Mouse (Mus musculus) natural killer cell, adult 2 months (primary cell): Measurements from ENCODE around the gene Siva1.

Experiments used
- DNase-seq, 2 experiments: peaks; one replicate each; pipeline ENCODE4 v3.0.0; 2022; ENCODE audit warnings: low spot score in 2 of 2

Gene Siva1

DNA sequence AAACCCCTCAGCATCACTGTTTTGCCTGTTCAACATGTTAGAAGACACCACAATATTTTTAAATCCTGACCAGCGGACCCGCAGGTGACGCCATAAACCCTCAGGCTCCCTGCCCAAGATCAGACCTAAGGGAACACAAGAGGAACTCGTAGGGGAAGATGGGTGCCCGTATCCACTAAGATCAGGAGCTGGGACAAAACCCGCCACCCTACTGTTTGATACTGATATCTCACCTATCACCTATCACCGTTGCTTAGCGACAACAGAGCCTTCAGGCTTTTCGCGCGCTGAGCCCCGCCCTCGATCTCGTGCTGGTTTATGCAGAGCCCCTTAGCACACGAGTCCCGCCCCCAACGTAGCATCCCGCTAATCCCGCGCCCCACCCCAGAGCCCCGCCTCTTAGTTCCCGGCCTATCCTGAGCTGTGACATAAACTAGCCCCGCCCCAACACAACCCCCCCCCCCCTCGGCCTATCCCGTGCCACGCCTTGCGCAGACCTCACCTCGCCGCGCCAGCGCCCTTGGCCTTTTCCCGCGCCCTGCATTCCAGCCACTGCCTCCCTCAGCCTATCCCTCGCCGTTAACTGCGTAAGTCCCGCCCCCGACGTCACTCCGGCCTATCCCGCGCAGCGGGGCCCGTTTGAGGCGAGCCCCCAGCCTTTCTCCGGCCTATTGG lies at the start of gene Siva1:
Gene Siva1, plus strand, starts transcription at position 500 of the 675 bp plus-strand sequence.
- DNase-seq: peak; percentile 96 to 98

DNA sequence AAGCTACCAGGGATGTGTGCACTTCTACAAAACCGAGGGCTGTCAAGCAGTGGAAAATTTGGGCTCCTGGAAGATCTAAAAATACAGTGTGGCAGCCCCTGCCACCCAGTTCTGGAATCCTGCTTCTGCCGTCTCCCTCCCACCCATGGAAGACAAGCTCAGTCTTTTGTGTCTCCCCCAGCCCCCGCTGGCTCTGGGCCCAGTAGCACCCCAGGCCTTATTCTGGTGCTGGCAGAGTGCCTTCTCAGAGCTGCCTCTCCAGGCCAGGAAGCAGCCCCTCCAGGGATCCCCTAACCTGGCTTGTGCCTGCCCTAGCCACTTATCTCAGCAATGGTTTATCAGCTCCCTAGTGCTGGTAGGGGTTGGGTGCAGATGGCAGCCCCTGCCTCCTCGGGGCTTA lies 49.5 kb upstream of the Siva1 start:
- DNase-seq: no peak

DNA sequence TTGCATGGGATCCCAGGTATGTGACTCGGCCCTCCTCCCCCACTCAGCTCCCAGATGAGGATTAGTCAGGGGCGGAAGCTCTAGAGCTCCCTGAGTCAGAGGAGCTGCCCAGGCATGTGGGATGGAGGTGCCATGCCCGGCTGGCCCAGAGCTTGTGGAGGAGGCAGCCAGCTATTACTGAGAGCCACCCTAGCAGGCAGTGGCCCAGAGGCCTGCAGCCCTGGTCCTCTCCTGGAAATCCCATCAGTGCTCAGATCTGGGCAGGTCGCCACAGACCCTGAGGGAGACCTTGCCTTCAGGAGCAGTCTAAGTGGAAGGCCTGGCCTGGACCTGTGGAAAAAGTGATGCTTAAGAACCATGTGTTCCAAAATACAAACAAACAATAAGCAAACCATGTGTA lies 48.9 kb upstream of the Siva1 start:
- DNase-seq: no peak

DNA sequence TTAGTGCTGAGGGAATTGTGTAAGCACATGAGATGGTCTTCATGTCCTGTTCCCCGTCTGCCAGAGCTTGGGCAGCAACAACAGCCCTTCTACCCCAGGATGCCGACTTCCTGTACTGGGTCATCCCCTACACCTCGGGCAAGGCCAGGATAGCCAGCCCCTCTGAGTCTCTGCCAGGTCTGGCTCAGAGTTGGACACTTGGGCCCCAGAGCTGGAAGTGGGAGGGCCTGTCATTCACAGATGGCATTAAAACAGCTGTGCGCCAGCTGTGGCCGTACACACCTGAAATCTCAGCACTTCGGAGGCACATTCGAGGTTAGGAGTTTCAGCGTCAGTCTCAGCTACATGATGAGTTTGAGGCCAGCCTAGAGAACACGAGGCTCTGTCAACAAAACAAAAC lies 48.0 kb upstream of the Siva1 start:
- DNase-seq: no peak

DNA sequence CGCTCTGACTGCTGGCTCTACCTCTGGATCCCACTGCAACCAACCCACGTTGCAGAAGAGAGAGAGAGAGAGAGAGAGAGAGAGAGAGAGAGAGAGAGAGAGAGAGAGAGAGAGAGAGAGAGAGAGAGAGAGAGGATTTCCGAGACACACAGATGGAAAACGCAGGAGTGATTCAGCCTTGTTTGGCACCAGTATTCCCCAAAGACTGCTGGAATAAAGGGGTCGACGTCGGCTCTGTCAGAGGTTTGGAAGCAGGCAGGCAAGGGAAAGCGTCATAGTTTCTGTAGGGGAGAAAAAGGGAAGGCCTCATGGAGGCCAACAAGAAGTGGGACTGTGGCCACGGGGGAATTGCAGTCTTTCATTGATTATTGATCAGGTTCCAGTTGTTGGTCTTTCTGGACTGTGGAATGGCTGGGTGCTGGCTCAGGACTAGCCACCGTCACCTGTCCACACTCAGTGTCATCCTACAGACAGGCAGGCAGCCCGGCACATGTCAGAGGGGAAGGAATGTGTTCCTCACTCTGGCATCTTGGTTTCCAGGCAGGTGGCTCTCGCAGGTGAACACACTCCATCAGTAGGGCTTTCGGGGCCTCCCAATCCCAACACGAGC lies 47.5 kb upstream of the Siva1 start:
- DNase-seq: no peak

DNA sequence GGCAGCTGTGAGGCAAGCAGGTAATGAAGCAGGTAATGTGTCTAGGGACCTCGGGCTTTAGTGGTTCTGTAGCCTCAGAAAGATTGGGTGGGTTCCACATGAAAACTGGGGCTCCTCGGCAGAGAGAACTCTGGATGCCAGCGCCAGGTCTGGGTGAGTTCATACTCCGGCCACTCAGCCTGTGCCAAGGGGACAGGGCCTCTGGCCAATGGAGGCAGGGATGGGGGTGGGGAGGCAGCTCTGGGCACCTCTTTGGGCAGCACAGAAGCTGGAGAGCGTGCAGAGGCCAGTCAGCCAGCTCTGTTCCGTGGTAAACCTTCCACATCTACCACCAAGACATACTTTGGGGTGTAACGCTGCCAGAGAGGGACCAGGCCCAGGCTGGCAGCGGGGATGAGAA lies 46.9 kb upstream of the Siva1 start:
- DNase-seq: no peak

DNA sequence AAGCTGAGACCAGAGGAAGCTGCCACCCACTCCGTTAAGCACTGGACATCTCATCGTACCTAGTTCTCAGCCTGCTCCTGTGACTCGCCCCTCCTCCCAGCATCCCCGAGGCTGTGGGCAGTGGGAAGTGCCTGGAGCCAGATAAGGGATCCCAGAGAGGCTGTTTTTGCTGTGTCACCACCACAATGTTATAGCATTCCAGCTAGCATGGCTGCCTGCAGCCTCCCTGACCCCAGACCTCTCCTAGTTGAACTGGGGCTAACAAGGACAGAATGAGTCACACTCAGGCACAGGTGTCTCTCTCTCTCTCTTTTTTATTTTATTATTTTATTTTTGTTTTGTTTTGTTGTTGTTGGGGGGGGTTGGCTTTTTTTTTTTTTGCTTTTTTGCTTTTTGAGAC lies 45.3 kb upstream of the Siva1 start:
- no peak for DNase-seq

DNA sequence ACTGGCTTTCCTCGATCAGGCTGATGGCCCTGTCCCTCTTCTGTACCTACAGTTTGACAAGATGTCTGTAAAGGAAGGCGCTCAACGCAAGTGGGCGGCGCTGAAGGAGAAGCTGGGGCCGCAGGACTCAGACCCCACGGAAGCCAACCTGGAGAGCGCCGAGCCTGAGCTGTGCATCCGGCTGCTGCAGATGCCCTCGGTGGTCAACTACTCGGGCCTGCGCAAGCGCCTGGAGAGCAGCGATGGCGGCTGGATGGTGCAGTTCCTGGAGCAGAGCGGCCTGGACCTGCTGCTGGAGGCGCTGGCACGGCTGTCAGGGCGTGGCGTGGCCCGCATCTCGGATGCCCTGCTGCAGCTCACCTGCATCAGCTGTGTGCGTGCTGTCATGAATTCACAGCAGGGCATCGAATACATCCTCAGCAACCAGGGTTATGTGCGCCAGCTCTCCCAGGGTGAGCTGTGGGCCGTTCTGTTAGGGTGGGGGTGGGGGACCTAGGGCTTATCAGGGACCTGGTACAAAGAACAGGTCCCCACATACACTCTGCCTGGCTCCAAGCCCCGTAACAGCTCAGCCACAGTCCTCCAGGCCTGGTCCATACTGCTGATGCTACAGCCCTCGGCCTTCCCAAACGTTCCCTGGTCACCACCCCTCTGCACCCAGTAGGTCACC lies 44.4 kb upstream of the Siva1 start:
- DNase-seq: no peak

DNA sequence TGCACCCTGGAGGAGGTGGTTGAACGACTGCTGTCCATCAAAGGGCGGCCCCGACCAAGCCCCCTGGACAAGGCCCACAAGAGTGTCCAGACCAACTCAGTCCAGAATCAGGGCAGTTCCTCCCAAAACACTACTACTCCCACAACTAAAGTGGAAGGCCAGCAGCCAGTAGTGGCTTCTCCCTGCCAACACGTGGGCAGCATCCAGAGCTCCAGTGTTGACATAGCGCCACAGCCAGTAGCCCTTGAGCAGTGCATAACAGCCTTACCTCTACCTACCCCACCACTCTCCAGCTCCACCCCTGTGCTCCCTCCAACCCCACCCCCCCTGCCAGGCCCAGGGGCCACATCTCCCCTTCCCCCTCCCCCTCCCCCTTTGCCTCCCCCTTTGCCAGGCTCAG lies 40.5 kb upstream of the Siva1 start:
- no peak for DNase-seq

DNA sequence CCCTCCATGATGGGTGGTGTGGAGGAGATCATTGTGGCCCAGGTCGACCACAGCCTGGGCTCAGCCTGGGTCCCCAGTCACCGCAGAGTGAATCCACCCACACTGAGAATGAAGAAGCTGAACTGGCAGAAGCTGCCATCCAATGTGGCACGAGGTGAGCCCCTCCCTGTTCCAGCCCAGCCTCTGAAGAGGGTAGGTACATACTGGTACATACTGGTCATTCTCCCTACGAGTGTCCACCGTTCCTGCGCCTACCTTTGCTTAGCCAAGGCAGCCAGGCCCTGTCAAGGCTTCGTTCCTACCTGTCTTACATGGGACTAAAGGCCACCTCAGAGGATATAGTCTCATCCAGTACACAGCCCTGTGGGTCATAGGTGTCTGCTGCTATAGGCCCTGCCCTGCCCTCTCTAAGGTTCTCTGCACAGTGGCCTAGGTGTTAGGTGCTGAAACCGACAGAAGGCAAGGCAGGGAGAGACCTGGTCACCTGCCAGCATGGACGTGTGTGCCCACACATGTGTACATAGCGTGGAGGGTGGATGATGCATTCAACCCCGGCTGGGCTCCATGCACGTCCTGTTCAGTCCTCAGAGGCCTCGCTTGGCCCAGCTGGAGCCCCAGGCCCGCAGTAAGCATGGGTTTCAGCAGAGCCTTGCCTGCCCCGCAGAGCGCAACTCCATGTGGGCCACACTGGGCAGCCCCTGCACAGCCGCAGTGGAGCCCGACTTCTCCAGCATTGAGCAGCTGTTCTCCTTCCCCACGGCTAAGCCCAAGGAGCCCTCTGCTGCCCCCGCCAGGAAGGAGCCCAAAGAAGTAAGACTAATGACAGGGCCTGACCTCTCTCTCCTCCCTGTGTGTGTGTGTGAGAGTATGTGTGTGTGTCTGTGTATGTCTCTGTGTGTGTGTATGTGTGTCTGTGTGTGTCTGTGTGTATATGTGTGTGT lies 39.5 kb upstream of the Siva1 start:
- no peak for DNase-seq

DNA sequence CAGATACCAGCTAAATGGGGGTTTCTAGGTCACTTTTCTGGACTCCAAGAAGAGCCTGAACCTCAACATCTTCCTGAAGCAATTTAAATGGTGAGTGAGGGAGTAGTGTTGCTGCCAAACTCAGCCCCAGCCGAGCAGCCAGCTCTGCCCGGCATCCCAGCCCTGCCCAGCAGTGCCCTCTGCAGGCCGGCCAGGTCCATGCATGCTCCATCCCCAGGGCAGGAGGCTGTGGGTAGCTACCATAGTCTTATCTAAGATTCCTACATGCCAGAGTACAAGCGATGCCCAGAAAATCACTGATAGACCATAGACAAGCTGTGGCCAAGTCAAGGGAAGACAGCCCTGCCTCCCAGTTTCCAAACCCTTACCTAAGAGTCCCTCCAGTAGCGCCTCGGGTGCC lies 38.7 kb upstream of the Siva1 start:
- peak; percentile 65 to 76 for DNase-seq

DNA sequence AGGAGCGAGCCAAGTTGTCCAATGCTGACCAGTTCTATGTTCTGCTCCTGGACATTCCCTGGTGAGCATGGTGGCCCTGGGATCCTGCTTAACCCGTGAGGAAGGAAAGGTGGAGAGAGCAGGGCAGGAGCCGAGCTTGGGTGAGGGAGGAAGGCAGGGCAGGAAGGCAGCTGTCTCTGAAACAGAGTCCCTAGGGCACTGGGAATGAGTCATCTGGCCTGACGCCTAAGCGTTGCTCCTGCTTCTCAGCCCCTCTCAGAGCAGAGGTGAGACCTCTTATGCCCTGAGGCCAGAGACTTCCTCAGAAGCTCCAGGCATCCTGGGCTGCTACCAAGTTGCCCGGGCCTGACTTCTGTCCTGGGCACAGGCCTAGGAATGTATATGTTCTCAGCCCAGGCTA lies 37.5 kb upstream of the Siva1 start:
- no peak for DNase-seq

DNA sequence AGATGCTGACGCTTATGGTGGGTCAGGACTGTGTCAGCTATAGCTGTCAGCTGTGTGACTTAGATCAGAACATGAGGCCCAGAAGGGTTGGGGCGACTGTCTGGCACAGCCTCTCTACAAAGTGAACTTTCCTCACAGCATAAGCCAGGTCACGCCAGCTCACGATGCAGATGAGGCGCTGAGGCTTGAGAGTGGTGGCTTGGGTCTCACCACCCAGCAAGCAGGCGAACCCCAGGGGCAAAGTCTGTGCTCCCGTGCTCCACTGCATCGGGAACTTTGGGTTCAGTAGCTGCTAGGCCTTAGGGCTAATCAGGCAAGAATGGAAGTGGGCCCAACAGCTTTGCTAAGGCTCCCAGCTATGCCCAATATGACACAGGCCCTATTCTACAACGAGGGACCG lies 35.4 kb upstream of the Siva1 start:
- DNase-seq: no peak

DNA sequence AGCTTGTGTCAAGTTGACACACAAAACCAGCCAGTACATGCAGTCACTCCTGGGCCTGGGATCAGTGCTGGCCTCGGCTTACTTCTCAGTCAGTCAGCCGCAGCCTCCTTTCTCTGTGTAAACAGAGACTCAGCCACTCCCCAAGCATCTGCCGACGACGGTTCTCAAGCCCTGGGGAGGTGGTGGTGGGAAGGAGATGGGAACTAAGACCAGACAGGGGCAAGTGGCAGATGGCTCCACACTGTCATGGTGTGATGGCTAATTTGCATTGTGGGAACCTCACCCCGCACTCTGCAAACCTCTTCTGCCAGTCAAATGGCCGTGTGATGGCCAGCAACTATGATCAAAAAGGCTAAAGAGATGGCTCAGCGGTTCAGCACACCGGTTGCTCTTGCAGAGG lies 27.8 kb upstream of the Siva1 start:
- peak in 1 of 2 experiments; percentile 20 for DNase-seq

DNA sequence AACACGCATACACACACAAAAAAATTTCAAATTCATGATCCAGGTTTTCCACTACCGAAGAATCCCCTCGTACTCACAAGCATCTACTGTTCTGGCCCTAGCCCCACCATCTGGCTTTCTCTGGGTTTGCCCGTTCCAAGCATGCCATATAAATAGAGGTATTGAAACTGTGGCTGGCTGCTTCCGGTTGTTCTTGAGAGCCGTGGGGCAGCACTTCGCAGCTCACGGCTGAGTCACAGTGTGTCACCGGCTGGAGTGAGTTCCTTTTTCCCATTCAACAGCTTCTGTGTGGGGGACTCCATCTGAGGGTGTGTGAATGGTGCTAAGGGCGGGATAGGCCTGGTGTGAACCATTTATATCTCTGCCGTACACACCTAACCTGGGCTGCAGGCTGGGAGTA lies 27.3 kb upstream of the Siva1 start:
- DNase-seq: peak; percentile 71

DNA sequence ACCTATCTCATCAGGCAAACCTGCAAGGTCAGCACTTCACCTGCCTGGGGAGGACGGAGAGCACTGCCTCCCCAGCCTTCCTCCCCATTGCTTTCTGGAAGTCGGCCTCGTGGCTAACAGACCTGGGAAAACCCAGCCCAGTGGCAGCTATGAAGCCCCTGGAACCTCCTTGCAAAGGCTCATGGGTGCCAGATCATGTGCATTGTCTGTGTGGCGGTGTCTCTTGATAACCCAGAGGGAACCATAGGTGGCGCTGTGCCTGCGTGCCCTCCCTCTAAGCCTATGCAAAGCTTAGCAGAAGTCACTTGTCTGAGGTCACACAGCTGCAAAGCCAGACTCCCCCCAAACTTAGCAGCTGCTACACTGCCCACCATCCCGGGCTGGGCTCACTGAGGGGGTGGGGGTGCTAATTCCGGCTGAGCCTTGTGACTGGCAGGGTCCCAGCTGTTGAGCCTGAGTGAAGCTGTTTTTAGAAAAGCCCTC lies 26.5 kb upstream of the Siva1 start:
- DNase-seq: peak; percentile 89

DNA sequence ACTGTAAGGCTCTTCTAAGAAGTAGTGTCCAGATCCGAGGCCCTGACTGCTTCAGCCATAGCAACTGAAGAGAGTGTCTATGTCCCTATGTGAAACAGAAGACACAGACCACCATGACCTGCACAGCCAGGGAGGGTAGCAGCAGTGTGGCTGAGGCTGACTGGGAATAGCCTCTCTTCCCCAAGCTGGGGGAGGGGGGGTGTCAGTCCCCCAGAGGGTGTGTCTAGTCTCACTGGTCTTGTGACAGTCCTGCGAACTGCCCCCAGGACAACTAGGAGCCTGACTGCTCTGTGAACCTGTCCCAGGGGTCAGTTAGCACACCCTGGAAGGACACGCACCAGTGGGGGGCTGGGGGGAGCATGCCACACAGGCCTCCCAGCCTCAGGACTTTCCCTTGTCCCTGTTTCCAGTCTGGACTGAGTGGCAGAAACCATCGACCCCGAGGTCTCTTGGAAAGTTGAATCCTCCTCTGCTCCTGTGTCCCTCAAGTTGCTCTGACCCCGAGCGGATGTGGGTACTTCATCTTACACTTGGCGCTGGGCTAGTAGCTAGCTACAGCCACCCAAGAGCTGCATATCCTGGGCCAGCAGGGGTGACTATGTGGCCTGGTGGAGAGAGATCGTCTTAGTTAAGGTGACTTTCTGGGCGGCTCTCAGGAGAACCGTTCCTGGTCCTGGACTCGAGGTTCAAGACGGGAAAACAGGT lies 25.3 kb upstream of the Siva1 start:
- peak; percentile 67 to 79 for DNase-seq

DNA sequence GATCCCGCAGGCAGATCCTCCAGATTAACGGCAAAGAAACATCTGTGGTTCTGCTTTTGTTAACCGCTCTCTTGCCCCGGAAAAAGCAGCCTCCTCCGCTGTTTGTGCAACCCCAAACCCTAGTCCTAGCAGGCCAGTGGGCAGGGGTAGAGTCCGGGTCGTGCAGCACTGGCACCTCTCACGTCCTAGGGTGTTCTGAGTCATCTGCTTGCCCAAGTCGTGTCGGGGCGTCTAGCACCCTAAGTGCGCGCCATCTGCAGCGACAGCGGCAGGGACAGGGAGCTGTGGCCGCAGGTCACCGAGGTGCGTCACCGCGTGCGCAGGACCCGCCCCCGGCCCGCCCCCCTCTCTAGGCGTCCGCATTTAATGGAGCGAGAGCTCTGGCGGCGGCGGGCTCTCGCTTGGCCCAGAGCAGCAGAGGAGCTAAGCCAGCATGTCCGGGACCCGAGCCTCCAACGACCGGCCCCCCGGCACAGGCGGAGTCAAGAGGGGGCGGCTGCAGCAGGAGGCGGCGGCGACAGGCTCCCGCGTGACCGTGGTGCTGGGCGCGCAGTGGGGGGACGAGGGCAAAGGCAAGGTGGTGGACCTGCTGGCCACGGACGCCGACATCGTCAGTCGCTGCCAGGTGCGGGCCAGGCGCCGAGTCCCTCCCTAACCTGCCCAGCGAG lies 24.7 kb upstream of the Siva1 start, which contains the start of gene Adssl1:
Gene Adssl1, plus strand, starts transcription at position 360 of the 668 bp plus-strand sequence.
- peak; percentile 85 to 90 for DNase-seq

DNA sequence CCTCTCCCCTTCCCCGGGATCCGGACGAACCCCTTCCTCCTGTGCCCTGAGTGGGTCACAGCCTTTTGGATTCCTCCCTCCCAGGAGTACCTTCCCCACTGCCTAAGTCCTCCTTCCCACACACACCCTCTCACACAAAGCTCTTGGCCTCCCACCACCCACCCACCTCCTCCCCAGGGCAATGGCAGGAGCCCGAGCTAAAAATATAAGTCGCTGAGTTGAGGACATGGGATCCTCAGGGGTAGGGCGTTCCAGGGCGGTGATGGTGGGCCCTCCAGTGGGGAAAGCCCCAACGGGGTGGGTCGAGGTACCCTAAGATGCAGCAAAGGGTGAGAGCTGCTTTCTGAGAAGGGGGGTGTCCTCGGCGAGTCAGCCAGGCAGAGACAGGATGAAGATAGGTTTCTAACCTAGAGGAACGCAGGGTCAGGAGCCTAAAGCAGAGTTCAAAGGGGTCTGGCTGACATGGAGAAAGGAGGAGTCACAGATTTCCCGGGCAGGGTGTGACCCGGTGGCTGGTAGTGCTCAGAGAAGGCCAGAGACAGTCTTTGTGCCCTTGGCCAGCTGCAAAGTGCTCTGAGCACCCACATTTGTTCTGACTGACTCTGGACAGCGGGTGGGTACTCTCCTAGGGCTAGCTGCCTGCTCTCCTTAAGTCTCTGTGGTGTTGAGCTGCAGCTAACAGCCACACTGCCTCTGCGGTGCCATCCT lies 24.0 kb upstream of the Siva1 start:
- peak; percentile 32 to 38 for DNase-seq

DNA sequence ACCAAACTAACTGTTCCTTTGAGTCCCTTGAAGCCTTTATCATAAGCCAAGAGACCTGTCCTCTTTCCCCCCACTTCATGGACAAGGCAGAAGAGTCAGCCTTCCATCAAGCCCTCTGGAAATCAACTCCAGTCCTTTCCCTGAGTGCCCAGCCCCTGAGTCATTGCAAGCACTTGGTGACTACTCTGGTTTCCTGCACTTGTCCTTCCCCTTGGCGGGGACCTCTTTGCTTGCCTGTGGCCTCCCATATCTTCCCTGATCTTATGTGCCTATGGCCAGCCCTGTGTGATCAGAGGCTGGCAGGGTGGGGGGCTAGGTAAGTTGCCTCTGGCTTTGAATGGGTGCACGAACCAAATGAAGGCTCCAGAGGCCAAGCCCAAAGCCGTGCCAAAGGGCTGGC lies 22.6 kb upstream of the Siva1 start:
- DNase-seq: no peak
